Mouse (Mus musculus) telencephalon, adult 2 months (tissue): ENCODE data around the gene Eif2ak4.

Source experiments
- DNase-seq: peaks from one replicate; pipeline ENCODE4 v3.0.0-alpha.2; 2011; ENCODE audit warnings: low read depth, low spot score

Eif2ak4 gene

GRCm38 (mm10) chr2:118463480-118463879, 75.1 kb downstream of the Eif2ak4 start:
- no peak for DNase-seq

DNA sequence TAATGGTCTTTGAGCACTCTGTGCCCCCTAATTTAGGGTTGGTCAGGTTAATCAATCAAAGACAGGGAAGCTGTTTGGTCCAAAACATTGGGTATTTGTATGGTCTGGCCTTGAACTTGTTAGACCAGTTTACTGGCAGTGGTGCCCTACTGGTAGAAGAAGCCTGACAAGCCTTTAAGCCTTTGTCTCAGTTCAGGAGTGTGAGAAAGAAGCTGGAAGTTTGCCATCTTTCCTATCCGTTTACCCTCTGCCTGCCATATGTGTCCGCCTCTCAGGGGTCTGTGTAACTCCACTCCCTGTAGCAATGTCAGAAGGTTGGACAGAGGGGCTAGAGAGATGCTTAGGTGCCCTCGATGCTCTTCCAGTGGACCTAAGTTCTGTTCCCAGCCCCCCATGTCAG, 76.0 kb downstream of the Eif2ak4 start:
- no peak for DNase-seq

DNA sequence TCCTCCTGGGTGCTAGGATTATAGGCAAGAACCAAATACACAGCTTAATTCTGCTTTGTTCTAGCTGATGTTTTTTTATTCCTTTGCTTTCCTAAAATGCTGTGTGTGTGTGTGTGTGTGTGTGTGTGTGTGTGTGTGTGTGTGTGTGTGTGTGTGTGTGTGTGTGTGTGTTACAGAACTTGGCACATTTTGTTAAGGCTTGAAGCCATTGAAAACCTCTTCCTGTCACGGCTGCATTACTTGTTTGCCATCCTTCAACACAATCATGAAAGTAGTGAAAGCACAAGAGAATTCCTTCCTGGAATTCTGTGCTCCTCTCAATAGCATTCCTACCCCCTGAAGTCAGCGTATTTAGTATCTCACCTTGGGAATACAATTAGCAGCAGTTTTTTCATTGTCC, 77.5 kb downstream of the Eif2ak4 start:
- DNase-seq, result no peak

- no peak for DNase-seq
Measured at GRCm38 (mm10) chr2:118466601-118467000, 78.2 kb downstream of the Eif2ak4 start.

DNA sequence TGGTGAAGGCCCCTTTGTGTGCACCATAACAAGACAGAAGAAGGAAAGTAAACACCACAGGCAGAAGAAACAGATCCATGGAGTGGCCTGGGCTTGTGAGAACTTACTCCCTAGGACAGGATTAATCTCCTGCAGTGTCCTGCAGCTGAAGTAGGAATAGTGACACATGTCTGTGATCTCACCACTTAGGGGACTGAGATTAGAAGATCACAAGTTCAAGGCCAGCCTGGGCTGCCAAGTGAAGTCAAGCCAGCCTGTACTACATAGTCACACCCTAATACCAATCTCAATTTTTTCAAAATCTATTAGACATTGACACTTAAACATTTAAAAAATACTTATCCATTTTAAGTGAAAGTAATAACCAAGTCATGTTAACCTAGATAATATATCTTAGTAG, 79.9 kb downstream of the Eif2ak4 start:
- DNase-seq, result no peak

DNA sequence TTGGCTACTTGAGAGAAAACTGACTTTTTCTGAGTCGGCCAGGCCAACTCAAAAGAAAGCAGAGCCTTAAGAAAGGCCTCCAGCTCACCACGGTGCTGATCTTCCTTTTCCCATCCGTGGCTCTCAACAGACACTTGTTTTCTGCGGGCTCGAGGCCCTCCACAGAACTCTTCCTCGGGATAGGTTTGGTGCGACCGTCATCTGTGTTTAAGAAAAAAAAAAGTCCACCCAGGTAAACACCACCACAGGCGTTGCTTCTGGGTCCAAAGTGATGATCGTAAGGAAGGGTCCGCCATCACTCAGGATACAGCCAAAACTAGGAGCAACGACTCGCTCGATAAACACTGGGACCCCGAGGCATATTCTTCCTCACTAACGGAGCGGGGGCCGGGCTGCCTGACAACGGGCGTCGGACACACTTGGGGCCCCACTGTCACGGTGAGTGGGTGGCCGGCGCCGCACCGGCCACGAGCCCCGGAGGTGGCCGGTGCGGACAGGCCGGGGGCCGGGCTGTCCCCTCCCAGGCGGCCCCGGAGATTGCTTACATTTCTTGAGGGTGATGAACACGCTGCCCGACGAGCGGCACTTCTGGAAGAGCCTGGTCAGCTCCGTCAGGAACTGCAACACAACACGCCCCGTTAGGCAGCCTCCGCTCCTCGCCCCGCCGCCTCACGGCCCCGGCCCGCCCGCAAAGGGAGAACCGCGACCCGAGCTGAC, 90.6 kb downstream of the Eif2ak4 start:
- DNase-seq, result no peak

- peak; percentile 95 for DNase-seq
Measured at GRCm38 (mm10) chr2:118479550-118479909, 91.1 kb downstream of the Eif2ak4 start, which contains the start of gene Srp14. Gene Srp14 (minus strand): TSS chr2:118479711.

DNA sequence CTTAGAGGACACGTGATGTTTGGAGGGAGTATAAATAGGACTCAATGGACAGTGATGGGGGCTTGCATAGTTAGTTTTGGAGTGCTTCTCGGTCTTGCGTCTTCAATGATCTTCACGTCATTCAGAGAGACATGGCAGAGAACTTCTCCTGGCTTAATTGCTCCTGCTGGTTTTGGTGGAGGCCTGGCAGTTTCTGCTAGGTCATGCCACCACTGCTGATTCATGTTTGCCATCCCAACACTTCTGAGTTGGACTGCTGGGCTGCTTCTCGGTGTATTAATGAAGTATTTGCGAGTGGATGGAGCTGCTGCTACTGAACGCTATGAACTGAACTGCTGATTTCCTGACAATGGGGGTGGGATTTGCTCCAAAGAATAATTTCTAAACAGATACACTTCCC, 92.5 kb downstream of the Eif2ak4 start:
- no peak for DNase-seq

DNA sequence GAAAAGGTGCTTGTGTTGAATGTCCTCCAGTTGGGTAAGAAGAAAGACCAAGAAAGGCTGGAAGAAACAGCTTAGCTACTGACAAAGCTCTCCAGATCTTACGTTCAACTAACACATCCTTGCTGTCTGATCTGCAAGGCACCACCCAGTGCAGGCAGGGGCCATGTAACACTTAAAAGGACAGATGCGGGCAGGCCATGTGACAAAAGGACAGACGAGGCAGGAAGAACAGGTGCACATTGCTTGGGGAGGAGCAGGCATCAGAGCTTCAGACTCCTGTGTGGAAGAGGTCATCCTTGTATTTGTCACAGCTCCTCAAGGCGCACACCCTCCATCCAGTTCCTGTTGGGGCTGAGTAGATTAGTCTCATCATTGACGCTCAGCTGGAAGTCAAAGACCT, 94.6 kb downstream of the Eif2ak4 start:
- DNase-seq, result no peak

GRCm38 (mm10) chr2:118484386-118484898, 96.0 kb downstream of the Eif2ak4 start:
- DNase-seq, result peak; percentile 47

GRCm38 (mm10) chr2:118485415-118485814, 97.0 kb downstream of the Eif2ak4 start:
- no peak for DNase-seq

GRCm38 (mm10) chr2:118486933-118487332, 98.5 kb downstream of the Eif2ak4 start:
- no peak for DNase-seq

DNA sequence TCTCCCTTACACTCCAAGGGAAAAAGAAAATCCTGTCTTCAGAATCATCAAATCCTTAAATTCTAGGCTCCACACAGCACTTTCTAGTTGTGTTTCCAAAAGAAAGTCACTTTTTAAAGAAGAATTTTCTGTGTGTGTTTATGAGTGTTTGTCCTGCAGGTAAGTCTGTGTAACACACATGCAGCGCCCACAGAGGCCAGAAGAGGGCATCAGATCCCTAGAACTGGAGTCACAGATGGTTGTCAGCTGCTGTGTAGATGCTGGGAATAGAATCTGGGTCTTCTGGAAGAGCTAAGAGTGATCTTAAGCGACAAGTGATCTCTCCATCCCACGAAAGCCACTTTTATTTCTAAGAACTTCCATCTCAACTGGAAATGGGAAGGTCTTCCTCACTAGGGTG, 99.4 kb downstream of the Eif2ak4 start:
- DNase-seq, result no peak

DNA sequence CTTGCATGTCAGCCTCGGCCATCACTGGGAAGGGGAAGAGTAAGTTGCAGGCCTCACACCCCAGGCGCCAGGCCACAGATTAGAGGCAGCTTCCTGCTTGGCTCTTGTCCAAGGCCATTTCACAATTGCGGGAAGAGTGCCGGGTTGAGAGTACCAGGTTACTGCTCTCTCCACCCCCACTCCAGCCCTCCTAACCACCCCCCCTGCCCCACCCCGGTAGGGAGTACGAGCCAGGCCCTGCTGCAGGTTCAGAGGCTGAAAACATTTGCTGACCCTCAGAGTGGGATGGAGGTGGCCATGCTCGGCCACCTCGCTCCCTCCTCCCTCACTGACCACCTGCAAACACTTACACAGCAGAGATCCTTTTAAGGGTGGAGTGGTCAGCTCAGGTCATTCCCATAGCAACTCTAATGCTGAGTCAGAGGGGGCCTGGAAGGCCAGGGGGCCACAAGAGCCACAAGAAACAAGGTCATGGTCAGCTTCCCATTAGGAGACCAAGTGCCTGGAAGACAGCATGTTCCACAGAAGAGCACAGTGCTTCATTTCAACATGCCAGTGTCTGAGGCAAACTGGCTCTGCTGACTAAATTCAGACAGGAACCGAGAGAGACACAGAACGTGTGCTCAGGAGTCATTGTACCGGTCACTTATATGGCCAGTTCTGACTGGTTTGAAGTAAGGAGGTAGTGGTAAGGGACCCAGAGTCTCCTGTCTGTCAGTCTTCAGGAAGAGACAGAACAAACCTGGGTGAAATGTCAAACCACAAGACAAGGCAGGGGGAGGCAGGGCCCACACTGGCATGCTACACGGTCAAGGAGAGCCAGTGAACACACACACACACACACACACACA, 102.0 kb downstream of the Eif2ak4 start:
- no peak for DNase-seq

DNA sequence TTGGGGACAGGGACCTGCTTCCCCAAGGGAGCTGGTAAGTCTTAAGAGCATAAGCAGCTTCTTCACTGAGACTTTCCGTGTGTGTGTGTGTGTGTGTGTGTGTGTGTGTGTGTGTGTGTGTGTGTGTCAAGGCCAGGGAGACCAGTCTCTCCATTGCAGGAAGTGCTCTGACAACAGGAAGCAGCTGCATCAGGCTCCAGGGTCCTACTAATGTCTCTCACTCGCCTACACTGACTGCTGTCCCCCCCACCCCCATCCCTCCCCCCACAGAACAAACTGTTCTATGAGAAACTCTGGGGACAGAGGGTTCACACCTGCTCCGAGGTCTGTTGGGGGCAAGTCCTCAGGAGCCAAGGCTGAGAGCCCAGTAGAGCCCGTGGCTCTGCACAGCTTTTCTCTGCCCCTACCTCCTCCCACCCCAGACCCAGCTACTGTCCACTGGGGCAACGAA, 102.9 kb downstream of the Eif2ak4 start:
- no peak for DNase-seq

- DNase-seq, result no peak
Measured at GRCm38 (mm10) chr2:118491741-118492395, 103.5 kb downstream of the Eif2ak4 start.

- DNase-seq, result no peak
Measured at GRCm38 (mm10) chr2:118495024-118495423, 106.6 kb downstream of the Eif2ak4 start.

DNA sequence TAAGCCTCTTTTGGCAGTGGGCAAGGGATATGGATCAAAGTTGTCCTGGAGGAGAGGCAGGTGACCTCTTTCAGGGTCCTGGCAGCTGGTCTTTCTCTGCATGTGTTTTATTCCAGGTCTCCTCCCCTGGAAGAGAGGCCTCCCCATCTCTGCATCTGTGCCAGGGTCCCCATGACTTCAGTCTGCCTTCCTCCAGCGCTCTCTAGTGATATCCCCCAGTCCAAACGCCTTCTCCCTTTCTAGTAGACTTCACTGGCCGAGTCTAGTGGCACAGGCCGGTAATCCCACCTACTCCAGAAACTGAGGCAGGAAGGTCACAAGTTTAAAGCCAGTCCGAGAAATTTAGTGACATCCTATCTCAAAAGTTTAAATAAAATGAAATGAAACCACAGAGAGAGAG, 109.5 kb downstream of the Eif2ak4 start:
- DNase-seq, result no peak

DNA sequence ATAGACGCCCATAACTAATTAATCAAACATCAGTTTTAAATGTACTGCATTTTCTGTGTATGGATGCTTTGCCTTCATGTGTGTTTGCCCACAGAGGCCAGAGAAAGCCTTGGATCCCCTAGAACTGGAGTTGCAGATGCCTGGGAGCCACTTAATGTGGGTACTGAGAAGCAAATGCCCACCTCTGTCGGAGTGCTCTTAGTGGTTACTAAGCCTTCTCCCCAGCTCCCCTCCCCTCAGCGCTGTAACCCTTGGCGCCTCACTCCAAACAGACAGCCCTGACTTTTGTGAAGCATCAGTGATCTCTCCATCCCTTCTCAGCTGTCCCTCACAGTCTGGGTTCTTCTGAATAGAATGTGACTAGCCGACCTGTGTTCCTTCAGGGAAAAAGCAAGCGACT, 110.1 kb downstream of the Eif2ak4 start:
- no peak for DNase-seq

GRCm38 (mm10) chr2:118499135-118499961, 110.9 kb downstream of the Eif2ak4 start:
- DNase-seq, result no peak

GRCm38 (mm10) chr2:118500191-118500590, 111.8 kb downstream of the Eif2ak4 start:
- no peak for DNase-seq
